Mouse (Mus musculus): ENCODE measurements at regions not wholly inside any gene's neighbourhood (a gene's known extent, or its start where the extent isn't known, plus 50 kb on each side); places are given as distances from the start of the nearest gene placed in this dataset.

DNA sequence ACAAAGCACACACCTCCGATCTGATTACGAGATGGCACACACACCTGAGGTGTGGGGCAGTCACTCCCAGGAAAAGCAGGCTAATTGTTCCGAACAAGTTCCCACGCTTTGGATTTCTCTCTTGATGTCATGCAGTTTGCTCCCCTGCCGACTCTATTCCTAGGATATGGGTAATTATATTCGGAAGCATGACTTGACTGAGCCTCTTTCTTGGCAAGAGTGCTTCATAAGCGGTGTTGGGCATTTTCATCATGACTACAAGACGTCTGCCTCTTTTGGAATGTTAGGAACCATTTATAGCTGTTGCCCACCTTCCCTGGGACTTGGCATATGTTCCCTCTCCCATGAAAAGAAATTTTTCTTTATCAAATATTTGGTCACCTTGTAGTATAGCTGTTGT lies 55.4 kb upstream of the Gm6793 start:
- Histone ChIP-seq H3K36me3 (replicated peaks; ENCODE audit: control insufficient read depth, insufficient read depth, low read length) (no peaks in the 10 kb centered on the region), H3K4me2 (ENCODE audit: low read depth, low read length) (no peak overlapping the region), H3K27me3 (ENCODE audit: control insufficient read depth, insufficient read depth, low read length) (no peaks in the 10 kb centered on the region), H3K27ac (ENCODE audit: low read depth) (no peak overlapping the region), H3K4me1 (ENCODE audit: control insufficient read depth, insufficient read depth) (no peaks in the 10 kb centered on the region), H3K4me3 (ENCODE audit: low read depth, low read length) (no peak overlapping the region), H3K9ac (replicated peaks; ENCODE audit: low read depth, low read length) (no peak overlapping the region), H3K9me3 (replicated peaks; ENCODE audit: control insufficient read depth, low read length) (no peaks in the 10 kb centered on the region)
- no peak for TF ChIP-seq EP300 (IDR thresholded peaks at IDR 0.05; ENCODE audit: low read depth)
- TF ChIP-seq CTCF (IDR thresholded peaks at IDR 0.05; ENCODE audit: low read depth), result no peak
- ATAC-seq (ENCODE audit: insufficient read depth, low read depth) (no peak), DNase-seq (ENCODE audit: low spot score) (no peak)
- WGBS, result 74% methylated on average over 8 of the region's 8 CpGs
